Mouse (Mus musculus) kidney, embryonic 16.5 days (tissue): ENCODE measurements around the gene Mindy2. TPM values are rescaled to one million over a fixed set of nuclear protein-coding genes. Genes with fewer than 3 reads are reported as not detected.
A peak's percentile ranks its signal among the peaks of the same experiment; 100 is the strongest.

Source experiments
- ATAC-seq: fragments of 200-750 bp; cut with Nextera tagmentation; 2 replicates; pipeline ENCODE4 v1.8.0; 2017; ENCODE audit warnings: moderate TSS enrichment; ENCODE audit not compliant: low FRiP score, low TSS enrichment
- H3K27ac ChIP-seq: fragments of 300-500 bp; sonication (generic); 2 replicates; pipeline ENCODE4 v1.5.1; 2014; ENCODE audit warnings: low read length
- H3K27me3 ChIP-seq: fragments of 300-500 bp; sonication (generic); 2 replicates; pipeline ENCODE4 v1.6.1; 2014; ENCODE audit warnings: low read length, control low read depth, mixed read lengths; ENCODE audit not compliant: insufficient read depth
- H3K36me3 ChIP-seq: fragments of 300-500 bp; sonication (generic); 2 replicates; pipeline ENCODE4 v1.6.1; 2014; ENCODE audit warnings: low read length, control low read depth, mixed read lengths; ENCODE audit not compliant: insufficient read depth
- H3K4me1 ChIP-seq: fragments of 300-500 bp; sonication (generic); 2 replicates; pipeline ENCODE4 v1.6.1; 2014; ENCODE audit warnings: low read length, control low read depth, mixed read lengths; ENCODE audit not compliant: insufficient read depth
- H3K4me2 ChIP-seq: fragments of 300-500 bp; sonication (generic); replicated peaks from 2 replicates; pipeline ENCODE4 v1.6.1; 2014; ENCODE audit warnings: low read depth, low read length
- H3K4me3 ChIP-seq: fragments of 300-500 bp; sonication (generic); 2 replicates; pipeline ENCODE4 v1.5.1; 2014; ENCODE audit warnings: mild to moderate bottlenecking, low read length
- H3K9ac ChIP-seq: fragments of 300-500 bp; sonication (generic); replicated peaks from 2 replicates; pipeline ENCODE4 v1.6.1; 2014; ENCODE audit warnings: low read length
- H3K9me3 ChIP-seq: fragments of 300-500 bp; sonication (generic); 2 replicates; pipeline ENCODE4 v1.6.1; 2016; ENCODE audit warnings: low read length, control low read depth
- WGBS: fragments of 180-500 bp; shearing (Covaris S2); extraction: QIAGEN DNeasy Blood & Tissue Kit; methylation state at CpG from one replicate; pipeline ENCODE4 v1.1.7; 2014; 5-methylcytosine and 5-hydroxymethylcytosine counted together
- polyA plus RNA-seq: library from polyadenylated mRNA; unstranded; fragments of >200 nt; fragmentation: Nextera tagmentation; extraction: Ambion mirVana; gene quantifications from 2 replicates; pipeline ENCODE4 v1.2.1, GENCODE M21; 2015

Gene Mindy2
- polyA plus RNA-seq, 1 experiment from 2014 or later, result 8.8 TPM

DNA sequence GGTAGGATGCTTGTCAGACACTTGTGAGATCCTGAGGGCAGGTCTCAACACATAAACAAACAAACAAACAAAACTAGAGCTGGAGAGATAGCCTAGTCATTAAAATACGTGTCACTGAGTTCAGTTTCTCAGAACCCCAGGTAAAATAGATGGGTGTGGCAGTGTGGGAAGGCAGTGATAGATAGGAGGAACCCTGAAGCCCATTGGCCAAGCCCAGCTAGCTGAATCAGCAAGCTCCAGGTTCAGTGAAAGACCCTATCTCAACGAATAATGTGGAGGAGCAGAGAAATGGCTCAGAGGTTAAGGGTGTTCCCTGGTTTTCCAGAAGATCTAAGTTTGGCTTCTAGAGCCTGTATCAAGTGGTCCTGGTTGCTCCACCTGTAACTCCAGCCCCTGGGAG lies 12.2 kb upstream of the Mindy2 start:
- no peaks in the 10 kb centered on the region for H3K36me3 ChIP-seq
- no peaks in the 10 kb centered on the region; the same call in 1 of the 2 replicates for H3K9me3 ChIP-seq
- ATAC-seq, result no peak
- H3K4me2 ChIP-seq, result no peak overlapping the region
- no peak overlapping the region for H3K27ac ChIP-seq
- no peaks in the 10 kb centered on the region for H3K27me3 ChIP-seq
- no peaks in the 10 kb centered on the region for H3K4me1 ChIP-seq
- no peak overlapping the region for H3K4me3 ChIP-seq
- no peak overlapping the region for H3K9ac ChIP-seq
- 62% methylated on average over 2 of the region's 2 CpGs for WGBS

DNA sequence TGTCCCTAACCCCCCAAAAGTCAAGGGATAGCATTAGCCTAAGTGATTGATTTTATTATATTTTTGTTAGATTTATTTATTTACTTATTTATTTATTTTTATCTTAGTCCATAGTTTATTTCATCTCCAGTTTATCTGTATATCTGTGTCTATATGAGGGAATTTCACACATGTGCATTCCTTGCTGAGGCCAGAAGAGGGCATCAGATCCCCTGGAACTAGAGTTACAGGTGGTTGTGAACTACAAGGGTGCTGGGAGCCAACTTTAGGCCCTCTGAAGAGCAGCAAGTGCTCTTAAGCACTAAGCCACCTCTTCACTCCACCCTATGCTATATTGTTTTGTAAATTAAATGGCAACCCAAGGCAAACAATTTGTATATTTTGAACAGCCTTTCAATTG lies 11.1 kb upstream of the Mindy2 start:
- H3K4me3 ChIP-seq, result no peak overlapping the region
- no peak overlapping the region for H3K4me2 ChIP-seq
- H3K9me3 ChIP-seq, result no peaks in the 10 kb centered on the region; the same call in 1 of the 2 replicates
- H3K27ac ChIP-seq, result no peak overlapping the region
- ATAC-seq, result no peak
- no peak overlapping the region for H3K9ac ChIP-seq
- H3K4me1 ChIP-seq, result no peaks in the 10 kb centered on the region
- no peaks in the 10 kb centered on the region for H3K36me3 ChIP-seq
- no peaks in the 10 kb centered on the region for H3K27me3 ChIP-seq

DNA sequence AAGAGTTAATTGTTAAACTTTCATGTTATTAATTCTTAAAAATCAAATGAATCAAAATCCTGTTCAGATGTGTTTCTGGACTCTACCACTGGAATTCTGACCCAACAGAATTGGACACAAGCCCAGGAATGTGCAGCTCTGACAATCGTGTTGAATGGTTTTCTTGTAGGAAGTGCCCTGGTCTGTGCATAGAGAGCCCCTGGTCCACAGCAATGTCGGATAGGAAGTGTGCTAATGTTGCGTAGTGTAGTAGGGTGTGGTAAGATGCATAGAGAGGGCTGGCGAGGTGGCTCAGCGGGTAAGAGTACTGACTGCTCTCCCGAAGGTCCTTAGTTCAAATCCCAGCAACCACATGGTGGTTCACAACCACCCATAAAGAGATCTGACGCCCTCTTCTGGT lies 9.8 kb upstream of the Mindy2 start:
- no peak for ATAC-seq
- Histone ChIP-seq H3K27ac (no peak overlapping the region), H3K4me1 (no peaks in the 10 kb centered on the region), H3K36me3 (no peaks in the 10 kb centered on the region), H3K27me3 (no peaks in the 10 kb centered on the region), H3K9ac (no peak overlapping the region), H3K4me3 (no peak overlapping the region), H3K4me2 (no peak overlapping the region), H3K9me3 (no peaks in the 10 kb centered on the region; the same call in 1 of the 2 replicates)
- 68% methylated on average over 7 of the region's 7 CpGs for WGBS

DNA sequence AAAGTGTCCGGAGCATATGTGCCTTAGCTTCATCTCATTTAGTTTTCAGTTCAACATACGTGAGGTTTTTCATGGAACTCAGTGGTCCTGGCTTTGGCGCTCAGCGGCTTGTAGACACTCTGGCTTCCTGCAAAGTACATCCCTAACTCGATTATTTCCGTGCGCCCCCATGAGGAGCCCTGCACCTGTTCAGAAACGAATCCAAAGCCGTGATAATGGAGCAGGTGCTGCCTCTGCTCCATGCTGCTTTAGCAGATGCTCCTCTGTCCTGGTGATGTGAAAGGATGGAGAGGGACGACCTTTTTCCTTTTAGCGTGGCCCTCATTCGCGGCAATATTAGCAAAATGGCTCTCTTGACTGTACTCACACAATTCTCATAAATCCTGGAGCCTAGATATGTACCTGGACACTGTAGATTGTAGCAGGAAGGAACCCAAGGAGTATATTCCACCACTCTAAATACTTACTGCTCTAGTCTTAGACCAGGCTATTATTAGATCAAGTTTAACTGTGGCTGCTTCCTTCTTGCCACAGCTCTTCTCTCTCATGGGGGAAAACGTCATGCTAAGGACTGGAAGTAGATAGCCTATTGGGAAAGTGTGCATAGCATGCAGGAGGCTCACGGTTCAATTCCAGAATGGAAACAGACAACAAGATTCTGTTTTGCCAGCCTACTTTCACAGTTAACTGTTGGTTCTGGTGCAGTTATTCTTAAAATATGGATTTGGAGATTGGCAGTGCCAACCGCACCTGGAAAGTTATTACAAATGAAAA lies 8.6 kb upstream of the Mindy2 start:
- H3K36me3 ChIP-seq, result no peaks in the 10 kb centered on the region
- H3K27ac ChIP-seq, result no peak overlapping the region
- no peak for ATAC-seq
- WGBS, result 78% methylated on average over 16 of the region's 16 CpGs
- no peak overlapping the region for H3K4me3 ChIP-seq
- H3K4me1 ChIP-seq, result no peaks in the 10 kb centered on the region
- H3K27me3 ChIP-seq, result no peaks in the 10 kb centered on the region
- no peak overlapping the region for H3K9ac ChIP-seq
- no peak overlapping the region for H3K4me2 ChIP-seq
- H3K9me3 ChIP-seq, result no peaks in the 10 kb centered on the region; the same call in 1 of the 2 replicates

DNA sequence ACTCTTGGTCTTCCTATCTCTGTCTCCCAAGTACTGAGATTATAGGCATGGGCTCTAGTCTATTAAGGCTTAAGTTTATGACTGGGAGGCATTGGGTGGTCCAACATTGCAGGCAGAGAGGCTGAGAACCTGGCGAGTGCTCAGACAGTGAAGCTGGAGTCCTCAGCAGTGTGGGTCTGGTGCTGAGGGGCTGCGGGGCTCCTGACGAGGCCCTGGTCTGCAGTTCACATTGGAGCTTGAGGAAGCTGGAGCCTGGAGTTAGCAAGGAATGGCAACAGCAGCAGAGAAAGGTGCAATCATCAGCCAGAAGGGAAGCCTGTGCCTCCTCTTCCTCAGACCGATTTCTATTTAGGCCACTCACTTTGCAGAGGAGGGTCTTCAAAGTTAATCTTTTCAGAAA lies 7.9 kb upstream of the Mindy2 start:
- WGBS, result 84% methylated on average over 4 of the region's 4 CpGs
- no peak for ATAC-seq

DNA sequence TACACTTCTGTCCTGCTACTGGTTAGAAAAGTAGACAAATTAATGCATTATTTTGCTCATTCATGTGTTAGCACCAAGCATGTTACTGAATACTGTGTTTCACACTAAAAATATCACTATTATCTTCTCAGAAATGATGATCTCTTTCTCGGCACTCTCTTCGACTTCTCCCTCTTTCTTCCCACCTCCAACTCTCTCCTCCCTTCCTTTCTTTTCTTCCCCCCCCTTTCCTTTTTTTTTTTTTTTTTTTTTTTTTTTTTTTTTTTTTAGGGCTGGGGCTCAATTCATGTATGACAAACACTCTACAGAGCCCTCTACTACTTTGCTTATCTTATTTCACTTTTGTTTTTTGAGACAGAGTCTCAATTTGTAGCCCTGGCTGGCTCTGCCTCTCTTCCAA lies 1.3 kb upstream of the Mindy2 start:
- no peaks in the 10 kb centered on the region for H3K27me3 ChIP-seq
- no peak for ATAC-seq

More for the DNA sequence above, 7.9 kb upstream of the Mindy2 start:
- Histone ChIP-seq H3K4me2 (no peak overlapping the region), H3K4me3 (no peak overlapping the region), H3K27me3 (no peaks in the 10 kb centered on the region), H3K4me1 (no peaks in the 10 kb centered on the region), H3K9ac (no peak overlapping the region), H3K9me3 (no peaks in the 10 kb centered on the region; the same call in 1 of the 2 replicates), H3K27ac (no peak overlapping the region), H3K36me3 (no peaks in the 10 kb centered on the region)

DNA sequence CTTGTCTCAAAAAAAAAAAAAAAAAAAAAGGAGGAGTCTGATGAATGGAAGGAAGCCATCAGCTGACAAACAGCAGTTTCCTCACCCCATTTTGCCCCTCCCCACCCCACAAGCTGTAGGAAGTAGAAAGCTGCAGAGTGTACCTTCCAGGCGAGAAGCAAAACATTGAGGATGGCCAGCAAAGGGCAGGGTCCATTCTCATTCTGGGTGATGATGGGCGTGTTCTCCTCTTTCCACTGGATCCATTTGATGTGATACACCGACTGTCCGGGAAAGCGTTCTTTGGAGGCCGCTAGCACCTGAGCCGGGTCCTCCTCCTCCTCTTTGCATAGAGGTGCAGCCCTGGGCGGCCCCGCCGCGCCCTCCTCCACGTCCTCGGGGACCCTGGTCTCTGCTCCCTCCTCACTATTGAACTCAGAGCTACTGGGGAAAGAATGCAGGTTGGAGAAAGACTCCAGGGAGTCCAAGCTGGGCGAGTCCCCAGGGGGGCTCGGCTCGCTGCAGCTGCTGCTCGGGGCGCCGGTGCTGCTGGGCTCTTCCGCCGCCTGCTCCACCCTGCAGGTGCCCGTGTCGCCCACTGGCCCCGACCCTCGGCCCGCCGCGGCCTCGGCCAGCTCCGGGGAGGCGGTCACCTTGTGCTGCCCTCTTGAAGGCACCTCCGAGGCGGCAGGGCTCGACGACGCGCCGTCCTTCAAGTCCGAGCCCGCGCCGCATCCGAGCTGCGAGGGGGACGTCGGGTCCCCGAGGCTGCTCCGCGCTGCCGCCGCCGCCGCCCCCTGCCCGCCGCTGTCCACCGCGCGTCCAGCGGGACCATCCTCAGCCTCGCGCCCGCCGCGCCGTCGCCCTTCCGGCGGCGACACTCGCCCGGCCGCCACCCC lies 605 bp downstream of the Mindy2 start, which contains the start of gene Gm10642:
Gene Gm10642 (plus strand): TSS at position 122 of the 878 bp plus-strand sequence.
- Histone ChIP-seq H3K4me3 (peak within 1 kb of the TSS; percentile 92), H3K4me2 (peak within 1 kb of the TSS; percentile 89), H3K27me3 (no peaks in the 10 kb centered on the region), H3K36me3 (no peaks in the 10 kb centered on the region), H3K9ac (peak within 1 kb of the TSS; percentile 91), H3K9me3 (no peaks in the 10 kb centered on the region), H3K27ac (peak within 1 kb of the TSS; percentile 97), H3K4me1 (peaks cover 22% of the 10 kb centered on the region)
- ATAC-seq, result peak; percentile 74
- WGBS, result under 1% methylated on average over 57 of the region's 72 CpGs

More for the DNA sequence above, 1.3 kb upstream of the Mindy2 start:
- Histone ChIP-seq H3K4me2 (no peak overlapping the region), H3K27ac (no peak overlapping the region), H3K4me3 (no peak overlapping the region), H3K36me3 (no peaks in the 10 kb centered on the region), H3K4me1 (peaks cover 19% of the 10 kb centered on the region), H3K9me3 (no peaks in the 10 kb centered on the region), H3K9ac (no peak overlapping the region)
- 56% methylated on average over 2 of the region's 2 CpGs for WGBS

DNA sequence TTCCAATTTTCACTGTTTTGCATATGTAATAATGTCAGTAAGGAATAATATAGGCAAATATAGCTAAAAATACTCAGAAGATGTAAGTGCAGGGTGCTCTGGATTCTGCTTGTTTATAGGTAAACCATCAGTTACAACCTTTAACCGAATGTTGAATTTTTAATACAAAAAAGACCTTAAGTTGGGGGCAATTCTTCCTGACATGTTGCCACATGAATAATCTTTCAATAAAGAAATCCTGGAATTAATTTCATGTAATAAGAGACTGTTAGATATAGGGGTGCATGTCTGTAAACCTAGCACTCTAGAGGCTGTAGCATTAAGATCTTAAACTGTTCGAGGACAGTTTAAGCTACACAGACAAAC lies 1.2 kb downstream of the Mindy2 start:
- no peaks in the 10 kb centered on the region for H3K27me3 ChIP-seq
- H3K27ac ChIP-seq, result no peak overlapping the region
- H3K4me3 ChIP-seq, result peak overlapping the region; percentile 92
- H3K36me3 ChIP-seq, result no peaks in the 10 kb centered on the region
- H3K4me1 ChIP-seq, result peaks cover 22% of the 10 kb centered on the region
- H3K9me3 ChIP-seq, result no peaks in the 10 kb centered on the region
- peak overlapping the region; percentile 89 for H3K4me2 ChIP-seq
- 31% methylated on average over 2 of the region's 2 CpGs for WGBS
- H3K9ac ChIP-seq, result peak overlapping the region; percentile 91
- no peak for ATAC-seq

DNA sequence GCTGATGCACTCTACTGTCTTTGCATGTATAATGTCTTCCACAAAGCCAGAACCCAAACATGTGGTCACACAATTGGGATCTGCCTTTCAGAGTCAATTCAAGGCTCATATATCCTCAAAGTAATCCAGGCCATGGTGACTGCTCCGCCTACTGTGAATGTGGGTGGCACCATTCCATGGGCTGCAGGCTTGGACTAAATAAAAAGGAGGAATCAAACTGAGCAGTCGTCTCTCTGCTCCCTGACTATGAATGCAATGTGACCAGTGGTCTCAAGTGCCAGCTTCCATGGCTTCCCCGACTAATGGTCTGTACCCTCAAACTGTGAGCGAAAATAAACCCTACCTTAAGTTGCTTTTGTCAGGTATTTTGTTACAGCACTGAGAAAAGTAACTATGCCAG lies 2.5 kb downstream of the Mindy2 start:
- 68% methylated on average over 4 of the region's 4 CpGs for whole genome bisulfite sequencing
- Histone ChIP-seq H3K9me3 (no peaks in the 10 kb centered on the region), H3K4me3 (no peak overlapping the region)

More for the DNA sequence above, 2.5 kb downstream of the Mindy2 start:
- Histone ChIP-seq H3K27me3 (no peaks in the 10 kb centered on the region), H3K27ac (no peak overlapping the region), H3K4me2 (peak overlapping the region; percentile 30), H3K36me3 (0 out of 2 replicates have a peak, but pooled peaks cover 4% of the 10 kb centered on the region), H3K4me1 (peaks cover 22% of the 10 kb centered on the region), H3K9ac (no peak overlapping the region)
- ATAC-seq, result no peak
